Mouse (Mus musculus) left cerebral cortex, adult 18-20 months (tissue): Measurements from ENCODE around the gene Plekhg1. TPM values are rescaled to one million over a fixed set of nuclear protein-coding genes. Genes with fewer than 3 reads are reported as not detected.
A peak's percentile ranks its signal among the peaks of the same experiment; 100 is the strongest.

Experiments used
- DNase-seq, 2 experiments: peaks; one replicate each; pipeline ENCODE4 v3.0.0; 2021 to 2022; ENCODE audit warnings: low spot score in 2 of 2, mixed read lengths in 1 of 2
- total RNA-seq, 2 experiments: library from RNA; stranded (reverse); gene quantifications; 2 replicates each; pipeline ENCODE4 v1.2.3; 2021

The Plekhg1 gene
- total RNA-seq, 2 experiments from 2014 or later, result 7.2 to 8.6 TPM

- DNase-seq, result peak; percentile 7 to 11
Measured at GRCm38 (mm10) chr10:3740504-3741388, 582 bp downstream of the Plekhg1 start.

- DNase-seq, result no peak
Measured at GRCm38 (mm10) chr10:3741791-3742190, 1.6 kb downstream of the Plekhg1 start.

- DNase-seq, result no peak
Measured at GRCm38 (mm10) chr10:3743069-3743468, 2.9 kb downstream of the Plekhg1 start.

- no peak for DNase-seq
Measured at GRCm38 (mm10) chr10:3743826-3744225, 3.7 kb downstream of the Plekhg1 start.

- DNase-seq, result no peak
Measured at GRCm38 (mm10) chr10:3746794-3747518, 6.8 kb downstream of the Plekhg1 start.

- no peak for DNase-seq
Measured at GRCm38 (mm10) chr10:3749580-3749979, 9.4 kb downstream of the Plekhg1 start.

- no peak for DNase-seq
Measured at GRCm38 (mm10) chr10:3761992-3762391, 21.8 kb downstream of the Plekhg1 start.

GRCm38 (mm10) chr10:3763199-3763598, 23.0 kb downstream of the Plekhg1 start:
- no peak for DNase-seq

GRCm38 (mm10) chr10:3769131-3769530, 29.0 kb downstream of the Plekhg1 start:
- DNase-seq, result no peak

- no peak for DNase-seq
Measured at GRCm38 (mm10) chr10:3774330-3774729, 34.2 kb downstream of the Plekhg1 start.

GRCm38 (mm10) chr10:3776761-3777160, 36.6 kb downstream of the Plekhg1 start:
- DNase-seq, result no peak

GRCm38 (mm10) chr10:3785362-3785761, 45.2 kb downstream of the Plekhg1 start:
- DNase-seq, result no peak

GRCm38 (mm10) chr10:3786531-3786930, 46.4 kb downstream of the Plekhg1 start:
- no peak for DNase-seq

- DNase-seq, result no peak
Measured at GRCm38 (mm10) chr10:3787006-3787405, 46.8 kb downstream of the Plekhg1 start.

- DNase-seq, result no peak
Measured at GRCm38 (mm10) chr10:3793825-3794224, 53.7 kb downstream of the Plekhg1 start.

GRCm38 (mm10) chr10:3799455-3799854, 59.3 kb downstream of the Plekhg1 start:
- no peak for DNase-seq

- DNase-seq, result no peak
Measured at GRCm38 (mm10) chr10:3801254-3801653, 61.1 kb downstream of the Plekhg1 start.

- no peak for DNase-seq
Measured at GRCm38 (mm10) chr10:3805334-3805733, 65.2 kb downstream of the Plekhg1 start.

- no peak for DNase-seq
Measured at GRCm38 (mm10) chr10:3807980-3808379, 67.8 kb downstream of the Plekhg1 start.

GRCm38 (mm10) chr10:3810476-3811273, 70.5 kb downstream of the Plekhg1 start:
- DNase-seq, result peak in 1 of 2 experiments; percentile 22

GRCm38 (mm10) chr10:3818940-3819701, 79.0 kb downstream of the Plekhg1 start:
- DNase-seq, result peak; percentile 14 to 26
